Mouse (Mus musculus) myocyte (in vitro differentiated cells): ENCODE measurements around the gene Gcnt3. TPM values are rescaled to one million over a fixed set of nuclear protein-coding genes. Genes with fewer than 3 reads are reported as not detected.
A peak's percentile ranks its signal among the peaks of the same experiment; 100 is the strongest.

Experiments
- H3K27me3 ChIP-seq: one replicate; pipeline ENCODE4 v1.6.1; 2011; ENCODE audit not compliant: control insufficient read depth, insufficient read depth, insufficient read length
- H3K36me3 ChIP-seq: one replicate; pipeline ENCODE4 v1.6.1; 2011; ENCODE audit not compliant: control insufficient read depth, insufficient read depth
- H3K4me2 ChIP-seq: one replicate; pipeline ENCODE4 v1.6.1; 2011; ENCODE audit warnings: low read depth, control low read depth
- H3K4me3 ChIP-seq: one replicate; pipeline ENCODE4 v1.5.1; 2011; ENCODE audit warnings: mild to moderate bottlenecking, control low read depth, moderate library complexity
- H3K79me2 ChIP-seq: one replicate; pipeline ENCODE4 v1.6.1; 2011; ENCODE audit not compliant: control insufficient read depth, insufficient read depth
- H3ac ChIP-seq: one replicate; pipeline ENCODE4 v1.6.1; 2011; ENCODE audit not compliant: control insufficient read depth, insufficient read length
- CEBPB ChIP-seq: IDR thresholded peaks from 2 replicates; pipeline ENCODE4 v1.6.1; 2011; ENCODE audit warnings: mild to moderate bottlenecking, moderate library complexity; ENCODE audit not compliant: poor library complexity, insufficient read depth, severe bottlenecking
- E2F4 ChIP-seq: IDR thresholded peaks from one replicate; pipeline ENCODE4 v1.6.1; 2011; ENCODE audit warnings: mild to moderate bottlenecking, control low read depth, moderate library complexity; ENCODE audit not compliant: insufficient read depth
- MAX ChIP-seq: IDR thresholded peaks from one replicate; pipeline ENCODE4 v1.6.1; 2011; ENCODE audit warnings: low read depth, mild to moderate bottlenecking, control low read depth
- MYOD1 ChIP-seq, 3 experiments: IDR thresholded peaks; one replicate each; pipeline ENCODE4 v1.6.1; 2011; ENCODE audit warnings: control low read depth in 2 of 3, low read depth in 2 of 3, mild to moderate bottlenecking in 2 of 3, moderate library complexity in 1 of 3; ENCODE audit not compliant: insufficient read length in 2 of 3, control insufficient read depth in 1 of 3
- MYOG ChIP-seq, 3 experiments: IDR thresholded peaks; one replicate each; pipeline ENCODE4 v1.6.1; 2011; ENCODE audit warnings: control low read depth in 2 of 3, low read depth in 2 of 3, mild to moderate bottlenecking in 2 of 3; ENCODE audit not compliant: insufficient read length in 2 of 3, control insufficient read depth in 1 of 3, insufficient read depth in 1 of 3
- POLR2A ChIP-seq: IDR thresholded peaks from one replicate; pipeline ENCODE4 v1.6.1; 2011; ENCODE audit warnings: low read depth, mild to moderate bottlenecking, control low read depth, moderate library complexity; ENCODE audit not compliant: insufficient read length
- POLR2AphosphoS2 ChIP-seq: IDR thresholded peaks from one replicate; pipeline ENCODE4 v1.6.1; 2011; ENCODE audit warnings: low read depth, control low read depth; ENCODE audit not compliant: insufficient read length
- REST ChIP-seq: IDR thresholded peaks from one replicate; pipeline ENCODE4 v1.6.1; 2011; ENCODE audit warnings: mild to moderate bottlenecking, control low read depth, moderate library complexity; ENCODE audit not compliant: insufficient read depth, insufficient read length
- SRF ChIP-seq: IDR thresholded peaks from one replicate; pipeline ENCODE4 v1.6.1; 2011; ENCODE audit warnings: low read depth; ENCODE audit not compliant: control insufficient read depth, insufficient read length
- TCF12 ChIP-seq: IDR thresholded peaks from one replicate; pipeline ENCODE4 v1.6.1; 2011; ENCODE audit warnings: mild to moderate bottlenecking, control low read depth; ENCODE audit not compliant: poor library complexity, insufficient read depth, severe bottlenecking
- TCF3 ChIP-seq: IDR thresholded peaks from one replicate; pipeline ENCODE4 v1.6.1; 2011; ENCODE audit warnings: low read depth, control low read depth; ENCODE audit not compliant: insufficient read length
- USF1 ChIP-seq: IDR thresholded peaks from one replicate; pipeline ENCODE4 v1.6.1; 2011; ENCODE audit warnings: low read depth, mild to moderate bottlenecking, control low read depth, moderate library complexity
- polyA plus RNA-seq: library from polyadenylated mRNA; unstranded; fragments of >200 nt; fragmentation: generic; extraction: Trizol; gene quantifications from one replicate; pipeline ENCODE4 v1.2.1, GENCODE M21; 2012; ENCODE audit warnings: missing spikeins

The Gcnt3 gene
- polyA plus RNA-seq, 1 experiment: 0.05 TPM

DNA sequence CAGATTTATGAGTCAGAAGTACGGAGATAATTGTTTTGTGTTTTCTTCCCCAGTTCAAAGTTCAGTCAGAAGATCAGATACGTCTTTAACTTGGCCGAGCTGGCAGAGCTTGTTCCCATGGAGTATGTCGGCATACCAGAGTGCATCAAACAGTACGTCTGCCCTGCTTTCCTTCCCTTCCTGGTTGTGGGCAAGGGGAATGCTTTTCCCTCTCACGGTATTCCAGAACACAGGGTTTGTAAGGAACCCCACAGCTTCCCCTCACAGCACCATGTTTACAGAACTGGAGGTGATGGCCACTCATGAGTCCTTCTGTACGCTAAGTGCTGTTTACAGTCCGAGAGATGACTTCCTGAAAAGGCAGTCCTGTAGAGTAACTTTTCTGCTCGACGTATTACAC is 34.4 kb downstream of the Gcnt3 start:
- TF ChIP-seq REST: no peak
- no peak for TF ChIP-seq TCF12
- no peak for TF ChIP-seq TCF3
- TF ChIP-seq MAX: no peak
- no peak for TF ChIP-seq SRF
- no peak for TF ChIP-seq E2F4
- no peak for TF ChIP-seq MYOD1 (IDR thresholded peaks at IDR 0.05; ENCODE audit: control insufficient read depth in 1 of 3, insufficient read length in 2 of 3, low read depth in 2 of 3)
- TF ChIP-seq USF1: no peak
- no peak for TF ChIP-seq POLR2AphosphoS2
- TF ChIP-seq CEBPB: no peak
- TF ChIP-seq MYOG (IDR thresholded peaks at IDR 0.05; ENCODE audit: control insufficient read depth in 1 of 3, insufficient read depth in 1 of 3, insufficient read length in 2 of 3, low read depth in 2 of 3): no peak
- TF ChIP-seq POLR2A: no peak
- no peak overlapping the region for H3K4me2 ChIP-seq
- H3K36me3 ChIP-seq: peaks cover 93% of the 10 kb centered on the region
- no peak overlapping the region for H3K4me3 ChIP-seq
- H3ac ChIP-seq: no peak overlapping the region
- H3K79me2 ChIP-seq: no peaks in the 10 kb centered on the region
- H3K27me3 ChIP-seq: no peaks in the 10 kb centered on the region

DNA sequence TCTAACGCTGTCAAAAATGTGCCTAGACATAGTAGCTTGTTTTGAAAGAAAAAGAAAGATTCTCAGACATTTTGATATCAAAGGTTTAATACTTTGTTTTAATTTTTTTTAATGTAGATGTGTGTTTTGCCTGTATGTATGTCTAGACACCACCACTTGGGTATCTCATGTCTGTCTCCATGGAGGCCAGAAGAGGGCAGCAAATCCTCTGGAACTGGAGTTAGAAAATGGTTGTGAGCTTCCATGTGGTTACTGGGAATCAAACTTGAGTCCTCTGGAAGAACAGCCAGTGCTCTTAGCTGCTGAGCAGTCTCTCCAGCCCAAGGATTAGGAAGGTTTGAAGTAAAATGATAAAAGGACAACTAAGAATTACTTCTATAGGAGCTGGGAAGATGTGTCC is 38.6 kb downstream of the Gcnt3 start:
- Histone ChIP-seq H3K4me2 (no peak overlapping the region), H3K36me3 (peaks cover 86% of the 10 kb centered on the region), H3K27me3 (no peaks in the 10 kb centered on the region), H3K4me3 (no peak overlapping the region), H3K79me2 (peaks cover 18% of the 10 kb centered on the region), H3ac (no peak overlapping the region)
- TF ChIP-seq REST: no peak
- no peak for TF ChIP-seq MYOG (IDR thresholded peaks at IDR 0.05; ENCODE audit: control insufficient read depth in 1 of 3, insufficient read depth in 1 of 3, insufficient read length in 2 of 3, low read depth in 2 of 3)
- TF ChIP-seq MYOD1 (IDR thresholded peaks at IDR 0.05; ENCODE audit: control insufficient read depth in 1 of 3, insufficient read length in 2 of 3, low read depth in 2 of 3): no peak
- TF ChIP-seq POLR2AphosphoS2: no peak
- TF ChIP-seq MAX: no peak
- no peak for TF ChIP-seq USF1
- no peak for TF ChIP-seq TCF3
- TF ChIP-seq TCF12: no peak
- TF ChIP-seq POLR2A: no peak
- no peak for TF ChIP-seq SRF
- no peak for TF ChIP-seq CEBPB
- TF ChIP-seq E2F4: no peak

DNA sequence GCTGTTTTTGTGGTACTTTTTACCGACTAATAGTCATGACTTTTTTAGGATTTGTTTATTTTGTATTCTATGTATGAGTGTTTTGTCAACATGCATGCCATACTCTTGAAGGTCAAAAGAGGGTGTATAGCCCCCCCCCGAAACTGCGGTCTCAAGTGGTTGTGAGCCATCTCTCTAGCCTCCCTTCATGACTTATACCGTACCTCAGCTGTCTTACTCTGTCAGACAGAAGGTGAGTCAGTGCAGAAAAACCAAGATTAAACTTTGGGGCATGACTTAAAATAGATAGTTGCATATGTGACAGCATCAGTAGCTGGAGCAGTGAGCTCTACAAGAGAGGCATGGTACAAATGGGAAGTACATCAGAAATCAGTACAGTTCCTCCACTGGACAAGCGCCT is 43.3 kb downstream of the Gcnt3 start:
- no peak overlapping the region for H3K4me3 ChIP-seq
- H3K79me2 ChIP-seq: peaks cover 66% of the 10 kb centered on the region
- H3K36me3 ChIP-seq: peaks cover 38% of the 10 kb centered on the region
- TF ChIP-seq TCF3 (no peak), SRF (no peak), POLR2AphosphoS2 (no peak), MAX (no peak), CEBPB (no peak), TCF12 (peak; percentile 25), MYOD1 (IDR thresholded peaks at IDR 0.05; ENCODE audit: control insufficient read depth in 1 of 3, insufficient read length in 2 of 3, low read depth in 2 of 3) (peak; percentile 63 to 94 (median 80))
- H3K27me3 ChIP-seq: no peaks in the 10 kb centered on the region
- H3K4me2 ChIP-seq: peak overlapping the region; percentile 79
- no peak overlapping the region for H3ac ChIP-seq

DNA sequence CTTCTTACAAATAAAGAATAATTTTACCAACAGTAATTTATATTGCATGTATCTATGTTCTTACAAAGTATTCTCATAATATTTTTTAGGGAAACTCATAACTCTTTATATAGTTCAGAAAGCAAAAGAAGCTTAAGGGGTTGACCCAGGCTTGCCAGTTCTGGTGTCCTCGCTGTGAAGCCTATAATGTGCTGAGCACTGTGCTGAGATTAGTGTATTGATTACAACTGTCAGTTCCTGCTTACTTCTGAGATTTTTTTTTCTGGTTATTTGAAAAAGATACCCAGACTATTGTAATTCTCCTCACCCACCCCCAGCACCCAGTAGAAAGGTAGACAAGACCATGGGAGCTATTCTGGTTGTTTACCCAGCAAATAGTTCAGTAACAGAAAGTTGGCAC is 44.4 kb downstream of the Gcnt3 start:
- Histone ChIP-seq H3ac (no peak overlapping the region), H3K36me3 (peaks cover 28% of the 10 kb centered on the region), H3K27me3 (no peaks in the 10 kb centered on the region), H3K4me2 (peak overlapping the region; percentile 79), H3K4me3 (no peak overlapping the region), H3K79me2 (peaks cover 66% of the 10 kb centered on the region)
- no peak for TF ChIP-seq MYOG (IDR thresholded peaks at IDR 0.05; ENCODE audit: control insufficient read depth in 1 of 3, insufficient read depth in 1 of 3, insufficient read length in 2 of 3, low read depth in 2 of 3)
- TF ChIP-seq USF1: no peak
- TF ChIP-seq TCF12: no peak
- no peak for TF ChIP-seq CEBPB
- TF ChIP-seq E2F4: no peak
- no peak for TF ChIP-seq SRF

DNA sequence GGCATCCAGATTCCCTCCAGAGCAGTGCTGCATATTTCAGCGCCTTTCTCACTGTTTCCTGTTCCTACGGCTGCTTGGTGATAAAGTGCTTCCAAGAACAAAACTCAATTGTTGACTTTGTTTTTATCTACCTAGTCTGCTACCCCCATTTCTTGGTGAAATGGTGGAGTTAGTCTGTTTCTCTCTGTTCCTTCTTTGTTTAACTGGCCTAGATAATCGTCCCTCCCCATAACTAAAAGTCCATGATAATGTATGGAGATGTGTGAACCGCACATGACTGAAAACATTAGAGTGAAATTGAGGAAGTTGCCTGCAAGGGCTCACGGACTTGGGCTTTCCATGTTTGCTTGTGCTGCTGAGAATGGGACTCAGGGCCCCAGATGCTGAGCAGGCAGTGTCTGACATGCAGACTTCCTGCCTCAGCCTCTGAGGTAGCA is 45.0 kb downstream of the Gcnt3 start:
- no peaks in the 10 kb centered on the region for H3K27me3 ChIP-seq
- H3K4me3 ChIP-seq: no peak overlapping the region
- TF ChIP-seq MYOG (IDR thresholded peaks at IDR 0.05; ENCODE audit: control insufficient read depth in 1 of 3, insufficient read depth in 1 of 3, insufficient read length in 2 of 3, low read depth in 2 of 3): no peak
- no peak for TF ChIP-seq TCF12
- TF ChIP-seq SRF: no peak
- TF ChIP-seq CEBPB: no peak
- TF ChIP-seq MAX: no peak
- no peak for TF ChIP-seq USF1
- TF ChIP-seq POLR2AphosphoS2: no peak
- no peak for TF ChIP-seq E2F4
- no peak for TF ChIP-seq TCF3
- no peak for TF ChIP-seq MYOD1 (IDR thresholded peaks at IDR 0.05; ENCODE audit: control insufficient read depth in 1 of 3, insufficient read length in 2 of 3, low read depth in 2 of 3)
- no peak for TF ChIP-seq REST
- TF ChIP-seq POLR2A: no peak
- no peak overlapping the region for H3ac ChIP-seq
- peaks cover 66% of the 10 kb centered on the region for H3K79me2 ChIP-seq
- H3K4me2 ChIP-seq: peak overlapping the region; percentile 79
- peaks cover 22% of the 10 kb centered on the region for H3K36me3 ChIP-seq
